Mouse (Mus musculus) CH12.LX (cell line): ENCODE measurements around the gene Edil3. TPM values are rescaled to one million over a fixed set of nuclear protein-coding genes. Genes with fewer than 3 reads are reported as not detected.

Experiments
- DNase-seq: peaks from one replicate; pipeline ENCODE4 v3.0.0-alpha.2; 2013; ENCODE audit errors: extremely low read depth
- H3K27ac ChIP-seq: 2 replicates; pipeline ENCODE4 v1.5.1; 2012; ENCODE audit warnings: low read depth, mild to moderate bottlenecking, control low read depth, moderate library complexity; ENCODE audit not compliant: insufficient read depth
- H3K27me3 ChIP-seq: replicated peaks from 2 replicates; pipeline ENCODE3; 2012; ENCODE audit warnings: inconsistent platforms
- H3K36me3 ChIP-seq, 2 experiments: replicated peaks in 1 of 2; 2 replicates each; pipeline versions ENCODE3 to v1.6.1; 2012; ENCODE audit warnings: inconsistent platforms in 1 of 2, low read length in 1 of 2, mild to moderate bottlenecking in 1 of 2, mixed read lengths in 1 of 2, moderate library complexity in 1 of 2; ENCODE audit not compliant: control insufficient read depth in 1 of 2, insufficient read depth in 1 of 2
- H3K4me1 ChIP-seq, 2 experiments: 2 replicates each; pipeline ENCODE4 v1.6.1; 2012; ENCODE audit warnings: inconsistent platforms in 1 of 2, moderate library complexity in 1 of 2; ENCODE audit not compliant: insufficient read depth in 2 of 2, control insufficient read depth in 1 of 2
- H3K4me2 ChIP-seq: 2 replicates; pipeline ENCODE4 v1.6.1; 2012; ENCODE audit warnings: low read depth, mild to moderate bottlenecking, control low read depth; ENCODE audit not compliant: poor library complexity, insufficient read depth, severe bottlenecking
- H3K4me3 ChIP-seq, 3 experiments: fragments of 150-350 bp in 1 of 3; sonication (generic) in 1 of 3; replicated peaks in 1 of 3; 2 replicates each; pipeline versions ENCODE3 to v1.5.1; 2011 to 2012; ENCODE audit warnings: low read depth in 2 of 3, low read length in 2 of 3, mild to moderate bottlenecking in 2 of 3, moderate library complexity in 2 of 3, control low read depth in 1 of 3, improper control_type of control experiment in 1 of 3, inconsistent platforms in 1 of 3, mixed read lengths in 1 of 3; ENCODE audit not compliant: poor library complexity in 1 of 3
- H3K79me2 ChIP-seq: replicated peaks from 2 replicates; pipeline ENCODE4 v1.6.1; 2012; ENCODE audit warnings: mild to moderate bottlenecking, moderate library complexity; ENCODE audit not compliant: control insufficient read depth, poor library complexity, insufficient read depth, severe bottlenecking; ENCODE audit errors: extremely low read depth
- H3K9ac ChIP-seq: 2 replicates; pipeline ENCODE4 v1.6.1; 2012; ENCODE audit warnings: low read depth, mild to moderate bottlenecking, control low read depth, moderate library complexity; ENCODE audit not compliant: insufficient read depth
- H3K9me3 ChIP-seq: replicated peaks from 2 replicates; pipeline ENCODE3; 2012; ENCODE audit warnings: low read length, inconsistent platforms, mixed read lengths
- BHLHE40 ChIP-seq: IDR thresholded peaks from 2 replicates; pipeline ENCODE4 v1.6.1; 2011; ENCODE audit warnings: mild to moderate bottlenecking, low read depth, low read length, improper control_type of control experiment
- CHD1 ChIP-seq: IDR thresholded peaks from 2 replicates; pipeline ENCODE4 v1.6.1; 2012; ENCODE audit warnings: low read depth, low read length, improper control_type of control experiment, inconsistent platforms
- CHD2 ChIP-seq: IDR thresholded peaks from 2 replicates; pipeline ENCODE4 v1.6.1; 2011; ENCODE audit warnings: low read length, improper control_type of control experiment
- CTCF ChIP-seq, 2 experiments: IDR thresholded peaks in 1 of 2; conservative IDR thresholded peaks in 1 of 2; 2 replicates each; pipeline ENCODE4 v1.5.1; 2011 to 2012; ENCODE audit warnings: low read depth in 2 of 2, low read length in 2 of 2, improper control_type of control experiment in 1 of 2, inconsistent platforms in 1 of 2, mild to moderate bottlenecking in 1 of 2, moderate library complexity in 1 of 2
- E2F4 ChIP-seq: IDR thresholded peaks from 2 replicates; pipeline ENCODE4 v1.6.1; 2011; ENCODE audit warnings: low read depth, low read length, improper control_type of control experiment; ENCODE audit not compliant: insufficient replicate concordance
- ETS1 ChIP-seq: conservative IDR thresholded peaks from 2 replicates; pipeline ENCODE4 v1.6.1; 2012; ENCODE audit warnings: low read depth, mild to moderate bottlenecking, inconsistent platforms, low read length, improper control_type of control experiment, moderate library complexity
- GABPA ChIP-seq: IDR thresholded peaks from 2 replicates; pipeline ENCODE4 v1.6.1; 2012; ENCODE audit warnings: low read depth, low read length, improper control_type of control experiment, inconsistent platforms; ENCODE audit not compliant: insufficient replicate concordance
- JUN ChIP-seq: IDR thresholded peaks from 2 replicates; pipeline ENCODE4 v1.6.1; 2011; ENCODE audit warnings: low read depth, mild to moderate bottlenecking, low read length, improper control_type of control experiment, moderate library complexity; ENCODE audit not compliant: insufficient read depth
- JUND ChIP-seq: conservative IDR thresholded peaks from 2 replicates; pipeline ENCODE4 v1.6.1; 2011; ENCODE audit warnings: low read depth, low read length, improper control_type of control experiment
- KAT2A ChIP-seq: IDR thresholded peaks from 2 replicates; pipeline ENCODE4 v1.6.1; 2012; ENCODE audit warnings: low read length, improper control_type of control experiment, inconsistent platforms; ENCODE audit not compliant: insufficient replicate concordance
- MAFK ChIP-seq: IDR thresholded peaks from 2 replicates; pipeline ENCODE4 v1.6.1; 2011; ENCODE audit warnings: low read length, improper control_type of control experiment; ENCODE audit not compliant: insufficient replicate concordance
- MAX ChIP-seq: IDR thresholded peaks from 2 replicates; pipeline ENCODE4 v1.6.1; 2011; ENCODE audit warnings: low read length, improper control_type of control experiment
- MAZ ChIP-seq: IDR thresholded peaks from 2 replicates; pipeline ENCODE4 v1.6.1; 2012; ENCODE audit warnings: low read depth, mild to moderate bottlenecking, inconsistent platforms, low read length, improper control_type of control experiment, moderate library complexity
- MXI1 ChIP-seq: IDR thresholded peaks from 2 replicates; pipeline ENCODE4 v1.6.1; 2011; ENCODE audit warnings: mild to moderate bottlenecking, low read depth, low read length, improper control_type of control experiment
- NELFE ChIP-seq: IDR thresholded peaks from 2 replicates; pipeline ENCODE4 v1.6.1; 2011; ENCODE audit warnings: low read depth, low read length, improper control_type of control experiment
- NRF1 ChIP-seq: IDR thresholded peaks from 2 replicates; pipeline ENCODE4 v1.6.1; 2014; ENCODE audit warnings: low read depth, mild to moderate bottlenecking, inconsistent platforms, low read length, improper control_type of control experiment, moderate library complexity
- POLR2AphosphoS2 ChIP-seq: IDR thresholded peaks from 2 replicates; pipeline ENCODE4 v1.6.1; 2011; ENCODE audit warnings: low read depth, low read length, improper control_type of control experiment
- RAD21 ChIP-seq: IDR thresholded peaks from 2 replicates; pipeline ENCODE4 v1.6.1; 2011; ENCODE audit warnings: low read depth, mild to moderate bottlenecking, low read length, improper control_type of control experiment, moderate library complexity
- SIN3A ChIP-seq: IDR thresholded peaks from 2 replicates; pipeline ENCODE4 v1.6.1; 2012; ENCODE audit warnings: low read length, improper control_type of control experiment, inconsistent platforms
- SMC3 ChIP-seq: IDR thresholded peaks from 2 replicates; pipeline ENCODE4 v1.6.1; 2011; ENCODE audit warnings: low read depth, low read length, improper control_type of control experiment
- TCF12 ChIP-seq: IDR thresholded peaks from 2 replicates; pipeline ENCODE4 v1.6.1; 2014; ENCODE audit warnings: low read depth, mild to moderate bottlenecking, inconsistent platforms, low read length, improper control_type of control experiment
- UBTF ChIP-seq: IDR thresholded peaks from 2 replicates; pipeline ENCODE4 v1.6.1; 2012; ENCODE audit warnings: low read depth, mild to moderate bottlenecking, inconsistent platforms, low read length, improper control_type of control experiment, moderate library complexity
- ZC3H11A ChIP-seq: IDR thresholded peaks from 2 replicates; pipeline ENCODE4 v1.6.1; 2012; ENCODE audit warnings: low read depth, mild to moderate bottlenecking, inconsistent platforms, low read length, improper control_type of control experiment
- ZKSCAN1 ChIP-seq: IDR thresholded peaks from 2 replicates; pipeline ENCODE4 v1.6.1; 2012; ENCODE audit warnings: low read depth, inconsistent platforms, low read length, improper control_type of control experiment, borderline replicate concordance
- ZMIZ1 ChIP-seq: IDR thresholded peaks from 2 replicates; pipeline ENCODE4 v1.6.1; 2012; ENCODE audit warnings: low read depth, mild to moderate bottlenecking, inconsistent platforms, low read length, improper control_type of control experiment
- ZNF384 ChIP-seq: IDR thresholded peaks from 2 replicates; pipeline ENCODE4 v1.6.1; 2012; ENCODE audit warnings: low read depth, low read length, improper control_type of control experiment, inconsistent platforms
- dilution Hi-C: fragments of 300-500 bp; cut with MboI; formaldehyde crosslinking; loops from 2 replicates; pipeline ENCODE4 v1.14.3; 2020; ENCODE audit warnings: low sequenced_read_pairs; ENCODE audit not compliant: extremely low pct_unique_long_range_greater_than_20kb, extremely low pct_ligation_motif_present
- in situ Hi-C: fragments of 300-500 bp; cut with MboI; formaldehyde crosslinking; loops from 3 replicates; pipeline ENCODE4 v1.14.3; 2019; ENCODE audit warnings: low sequenced_read_pairs, low pct_ligation_motif_present, low pct_unique_long_range_greater_than_20kb, mixed read lengths
- polyA plus RNA-seq: library from polyadenylated mRNA; unstranded; fragments of >175 nt; gene quantifications from 2 replicates; pipeline ENCODE4 v1.2.1, GENCODE M21; 2012; ENCODE audit warnings: low read depth; ENCODE audit not compliant: insufficient read length
- total RNA-seq, 2 experiments: library from RNA; depleted of rRNA; stranded (reverse); fragments of 300-350 nt in 1 of 2; fragments of >200 nt in 1 of 2; gene quantifications; 2 replicates each; pipeline ENCODE4 v1.2.3; 2012 to 2014

The Edil3 gene
- total and polyA plus RNA-seq, 3 experiments: not detected

- Histone ChIP-seq H3K27ac (no peak overlapping the region), H3K79me2 (no peaks in the 10 kb centered on the region), H3K9me3 (no peaks in the 10 kb centered on the region), H3K4me2 (no peak overlapping the region), H3K27me3 (no peaks in the 10 kb centered on the region), H3K4me3 (no peak overlapping the region), H3K9ac (no peak overlapping the region), H3K4me1 (no peaks in the 10 kb centered on the region), H3K36me3 (no peaks in the 10 kb centered on the region)
- no peak for DNase-seq
- in situ Hi-C loops: no loop called here
- TF ChIP-seq CTCF (conservative IDR thresholded peaks at IDR 0.05 in 1 of 2, IDR thresholded peaks at IDR 0.05 in 1 of 2; ENCODE audit: low read depth in 2 of 2, low read length in 2 of 2) (no peak), JUN (no peak), CHD1 (no peak), RAD21 (no peak), SMC3 (no peak), NELFE (no peak), ETS1 (no peak), POLR2AphosphoS2 (no peak), TCF12 (no peak), E2F4 (no peak), SIN3A (no peak), NRF1 (no peak), ZNF384 (no peak), BHLHE40 (no peak)
- dilution Hi-C loops: no loop called here
These were observed 367.8 kb downstream of the Edil3 start for GRCm38 (mm10) chr13:89189051-89189450.

- DNase-seq: no peak
- Histone ChIP-seq H3K9ac (no peak overlapping the region), H3K79me2 (no peaks in the 10 kb centered on the region), H3K27ac (no peak overlapping the region), H3K4me1 (no peaks in the 10 kb centered on the region), H3K27me3 (no peaks in the 10 kb centered on the region), H3K4me2 (no peak overlapping the region), H3K36me3 (no peaks in the 10 kb centered on the region), H3K9me3 (no peaks in the 10 kb centered on the region), H3K4me3 (no peak overlapping the region)
- TF ChIP-seq MAX (no peak), ZKSCAN1 (no peak), JUND (no peak), MAFK (no peak), E2F4 (no peak), CHD2 (no peak), ZMIZ1 (no peak), GABPA (no peak), ZC3H11A (no peak), KAT2A (no peak), MAZ (no peak), MXI1 (no peak), CHD1 (no peak), SMC3 (no peak), UBTF (no peak)
- dilution Hi-C loops (no loop called here), in situ Hi-C loops (no loop called here)
These were observed 375.7 kb downstream of the Edil3 start for GRCm38 (mm10) chr13:89197019-89197418.
